Mouse (Mus musculus): Measurements from ENCODE around the gene Abhd2.

Abhd2 gene

DNA sequence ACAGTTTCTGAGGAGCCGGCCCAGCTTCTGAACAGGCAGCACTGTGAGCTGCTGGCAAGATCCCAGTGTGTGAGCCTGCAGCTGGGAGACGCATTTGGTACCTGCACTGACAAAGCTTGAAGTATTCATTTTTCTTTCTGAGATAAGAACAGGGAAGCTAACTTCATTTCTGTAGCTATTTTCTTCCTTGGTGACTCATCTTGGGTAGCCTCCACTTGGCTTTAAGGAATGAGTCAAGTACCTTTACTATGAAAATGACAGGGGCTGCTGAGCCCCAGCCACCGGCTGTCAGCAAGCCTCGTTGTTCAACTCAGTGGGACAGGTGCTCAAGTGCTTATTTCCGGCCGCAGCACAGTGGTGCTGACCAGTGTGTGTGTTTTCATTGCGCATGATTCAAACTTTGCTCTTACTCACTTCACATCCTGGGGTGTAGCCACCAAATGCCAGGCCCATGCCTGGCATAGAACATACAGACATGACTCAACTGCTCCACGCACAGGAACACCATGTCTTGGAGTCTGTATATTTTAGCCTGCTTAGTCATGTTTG is 63.4 kb downstream of the Abhd2 start:
- DNase-seq, result no peak

DNA sequence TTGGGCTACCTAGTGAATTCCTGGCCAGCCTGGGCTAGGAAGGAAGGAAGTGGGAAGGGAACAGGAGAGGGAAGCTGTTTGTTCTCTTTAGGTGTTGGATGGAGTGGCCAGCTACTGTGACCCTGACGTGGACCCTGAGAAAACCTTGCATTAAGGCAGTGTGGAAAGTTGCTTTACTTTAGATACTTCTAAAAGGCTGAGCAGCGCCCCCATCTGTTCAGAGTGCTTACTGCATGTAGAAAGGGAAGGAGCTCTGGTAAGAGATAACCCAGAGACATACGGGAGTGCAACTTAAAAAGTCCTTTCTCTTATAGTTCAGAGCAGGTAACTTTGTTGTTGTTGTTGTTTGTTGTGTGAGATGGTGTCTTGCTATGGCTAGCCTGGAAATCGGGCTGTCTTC is 72.9 kb downstream of the Abhd2 start:
- DNase-seq, result peak; percentile 80

DNA sequence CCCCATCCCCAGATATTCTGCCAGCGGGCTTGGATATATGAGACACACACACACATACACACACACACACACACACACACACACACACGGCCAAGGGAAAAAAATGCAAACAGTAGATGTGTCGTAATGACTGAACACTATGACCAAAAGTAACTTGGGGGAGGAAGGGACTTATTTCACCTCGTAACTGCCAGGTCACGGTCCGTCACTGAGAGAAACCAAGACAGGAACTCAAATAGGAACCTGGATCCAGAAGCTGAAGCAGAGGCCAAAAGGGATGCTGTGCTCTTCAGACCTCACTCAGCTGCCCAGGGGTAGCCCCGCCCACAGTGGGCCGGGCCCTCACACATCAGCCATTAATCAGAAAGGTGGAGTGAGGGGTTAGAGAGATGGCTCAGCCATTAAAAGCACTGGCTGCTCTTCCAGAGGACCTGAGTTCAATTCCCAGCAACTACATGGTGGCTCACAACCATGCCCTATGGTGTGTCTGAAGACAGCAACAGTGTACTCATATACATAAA is 73.6 kb downstream of the Abhd2 start:
- no peak for DNase-seq

DNA sequence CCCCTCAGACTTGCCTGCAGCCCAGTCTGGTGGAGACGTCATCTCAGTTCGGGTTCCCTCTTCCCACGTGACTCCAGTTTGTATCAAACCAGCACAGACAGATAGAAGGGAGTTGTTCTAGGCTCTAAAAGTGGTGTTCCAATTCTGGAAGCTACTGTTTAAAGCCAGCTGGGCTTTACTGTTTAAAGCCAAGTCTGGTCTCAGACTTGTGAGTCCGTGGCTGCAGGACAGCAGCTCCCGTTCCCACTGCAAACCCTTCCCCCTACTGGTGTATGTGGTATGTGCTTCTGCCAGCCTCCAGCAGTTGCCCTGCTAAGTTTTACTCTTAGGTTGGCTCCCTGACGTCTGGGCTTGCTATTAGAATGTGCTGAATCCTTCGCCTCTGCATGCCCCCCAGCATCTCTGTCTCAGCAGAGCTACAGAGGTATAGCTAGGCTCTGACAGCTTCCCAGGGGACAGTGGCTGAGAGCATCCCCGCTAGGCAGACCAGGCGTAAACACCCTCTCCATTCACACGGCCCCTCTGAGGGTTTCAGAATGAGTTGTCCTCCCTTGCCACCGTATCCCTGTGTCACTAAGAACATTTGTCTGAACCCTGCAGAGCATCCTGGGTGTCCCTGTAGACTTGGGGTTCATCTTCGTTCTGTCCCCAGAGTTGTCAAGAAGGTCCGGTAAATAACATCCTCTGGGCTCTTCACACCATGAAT is 74.3 kb downstream of the Abhd2 start:
- DNase-seq, result no peak

DNA sequence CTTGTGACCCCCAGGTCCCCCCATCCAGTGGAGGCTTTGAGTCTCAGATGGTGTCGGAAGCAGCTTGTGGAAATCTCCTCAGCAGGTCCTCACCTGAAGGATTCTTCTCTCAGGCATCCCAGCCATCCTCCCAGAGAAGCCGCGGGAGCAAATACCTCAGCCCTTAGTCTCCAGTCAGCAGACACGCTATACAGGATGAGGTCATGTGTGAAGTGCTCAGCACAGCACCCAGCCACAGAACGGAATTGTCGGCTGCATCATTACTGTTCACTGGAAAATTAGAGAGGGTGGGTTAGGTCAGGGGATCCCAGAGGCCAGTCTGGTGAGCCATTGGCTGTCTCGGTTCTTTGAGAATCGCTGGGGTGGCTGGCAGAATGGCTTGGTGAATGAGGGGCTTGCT is 75.8 kb downstream of the Abhd2 start:
- no peak for DNase-seq

DNA sequence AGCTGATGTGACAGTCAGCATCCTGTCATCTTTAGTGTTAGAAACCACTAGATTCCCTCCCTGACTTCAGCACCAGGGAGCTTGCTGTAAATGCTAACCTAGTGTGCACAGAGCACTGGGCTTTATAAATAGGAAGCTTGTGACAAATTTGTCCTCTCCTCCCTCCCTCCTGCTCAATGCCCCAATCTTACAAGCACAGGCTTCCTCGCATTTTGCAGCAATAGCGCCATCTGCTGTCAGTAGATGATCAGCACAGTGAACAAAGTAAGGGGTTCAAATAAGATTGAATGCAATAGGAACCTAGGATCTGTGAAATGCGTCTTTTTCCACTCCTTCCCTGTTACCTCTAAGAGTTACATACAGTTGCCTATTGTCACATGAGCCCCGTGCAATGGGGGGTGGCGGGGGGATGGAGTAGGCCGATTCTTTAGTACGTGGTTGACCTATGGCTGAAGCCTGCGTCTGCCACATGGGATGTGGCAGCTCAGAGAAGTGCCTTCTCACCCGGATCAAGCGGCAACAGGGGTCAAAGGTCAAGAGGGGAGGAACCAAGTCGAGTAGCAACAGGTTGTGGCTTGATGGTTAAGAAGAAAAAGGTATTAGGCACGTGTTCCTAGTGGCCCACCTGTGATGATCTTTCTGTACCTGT is 76.9 kb downstream of the Abhd2 start:
- peak; percentile 82 for DNase-seq

DNA sequence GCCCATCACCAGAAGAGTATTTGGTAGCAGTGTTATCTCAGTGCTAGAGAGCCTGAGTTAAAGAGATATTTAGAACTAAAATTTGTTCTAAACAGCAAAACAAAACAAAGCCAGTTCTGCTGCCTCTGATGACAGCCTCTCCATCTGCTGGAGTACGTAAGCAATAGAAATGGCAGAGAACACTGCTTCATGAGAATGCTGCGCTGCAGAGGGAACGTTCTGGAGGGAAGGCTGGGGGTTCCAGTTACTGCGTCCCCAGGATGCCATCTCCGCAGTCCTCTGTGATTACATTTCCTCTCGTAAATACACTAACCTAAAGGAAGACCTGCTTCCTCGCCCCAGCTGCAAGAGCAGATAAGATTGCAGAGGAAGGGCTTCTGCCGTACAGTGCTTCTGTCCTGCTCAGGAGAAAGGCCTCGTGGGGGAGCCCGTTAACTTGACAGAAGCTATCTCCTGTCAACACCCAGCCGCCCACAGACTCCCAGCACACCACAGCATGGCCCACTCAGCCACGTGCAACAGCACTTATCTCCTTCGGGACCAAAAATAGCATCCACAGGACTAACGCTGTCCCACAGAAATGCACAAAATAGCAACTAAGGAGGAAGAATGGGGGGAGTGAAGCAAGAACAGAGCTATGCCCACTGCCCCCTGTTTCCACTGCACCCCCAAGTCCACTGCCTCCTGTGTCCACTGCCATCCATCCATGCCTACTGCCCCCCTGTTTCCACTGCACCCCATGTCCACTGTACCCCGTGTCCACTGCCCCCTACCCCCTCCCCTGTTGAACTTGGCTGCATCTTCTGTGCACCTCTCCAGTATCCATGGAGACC is 85.6 kb downstream of the Abhd2 start:
- peak; percentile 41 for DNase-seq

DNA sequence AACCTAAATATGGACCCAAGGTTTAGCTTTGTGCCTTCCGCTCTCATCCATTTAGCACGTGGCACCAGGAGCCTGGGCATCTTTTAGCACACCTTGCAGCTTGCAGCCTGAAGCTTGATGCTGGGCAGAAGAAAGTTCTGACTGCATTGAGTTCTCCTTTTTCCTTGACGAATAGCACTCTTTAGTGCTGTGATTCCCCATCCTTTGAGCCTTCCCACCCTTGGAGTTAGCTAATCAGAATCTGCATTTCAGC is 86.1 kb downstream of the Abhd2 start:
- DNase-seq, result no peak

DNA sequence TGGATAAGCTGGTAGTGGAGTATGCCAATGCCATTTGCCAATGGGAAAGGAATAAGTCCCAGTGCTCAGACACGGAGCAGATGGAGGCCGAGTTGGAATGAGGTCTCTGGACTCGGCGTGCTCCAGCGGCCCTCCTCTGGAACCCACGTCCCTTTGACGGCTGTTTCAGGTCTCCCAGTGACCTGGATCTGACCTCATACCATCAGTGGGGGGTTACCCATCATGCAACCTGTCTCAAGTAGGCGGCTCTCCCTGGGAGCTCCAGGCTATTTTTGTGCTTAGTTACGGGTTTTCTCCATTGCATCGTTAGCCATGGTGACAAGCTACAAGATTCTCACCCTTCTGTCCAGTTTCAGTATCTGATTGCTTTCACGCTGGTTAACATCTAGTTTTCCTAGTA is 87.1 kb downstream of the Abhd2 start:
- no peak for DNase-seq

DNA sequence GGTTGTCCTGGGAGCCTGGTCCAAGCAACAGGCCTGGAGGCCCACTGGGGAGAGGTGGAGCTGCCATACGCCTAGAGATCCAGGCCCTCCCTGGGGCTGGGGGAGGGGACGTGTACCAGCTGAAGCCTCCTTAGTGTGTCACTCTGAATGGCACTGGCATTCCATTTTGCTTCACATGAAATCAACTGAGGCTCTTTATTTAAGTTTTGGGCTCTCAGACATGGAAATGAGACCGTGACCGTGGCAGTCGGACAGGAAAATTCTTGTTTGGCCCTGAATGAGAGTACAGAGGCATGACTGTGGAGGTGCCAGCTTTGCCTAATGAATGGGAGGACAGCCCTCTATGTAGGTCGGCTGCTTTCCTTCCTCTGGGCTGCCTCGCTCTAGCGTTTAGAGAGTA is 89.2 kb downstream of the Abhd2 start:
- DNase-seq, result no peak

DNA sequence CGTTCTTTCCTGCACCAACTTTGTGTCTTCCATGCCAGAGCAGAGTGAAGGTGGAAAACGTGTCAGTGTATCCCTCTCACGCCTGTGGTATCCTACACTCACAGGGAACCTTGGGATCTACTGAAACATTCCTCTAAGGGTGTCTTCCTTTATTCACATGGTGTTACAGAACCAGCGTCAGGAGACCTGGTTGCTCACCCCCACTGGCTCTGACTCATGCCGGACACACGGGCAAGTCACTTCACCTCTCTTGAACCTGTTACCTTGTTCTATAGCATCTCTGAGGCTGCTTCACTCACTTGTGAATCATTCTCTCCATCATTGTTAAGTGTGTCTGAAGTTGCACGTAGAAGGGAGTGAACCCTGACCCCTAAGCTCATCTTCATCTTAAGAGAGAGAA is 89.8 kb downstream of the Abhd2 start:
- DNase-seq, result no peak

DNA sequence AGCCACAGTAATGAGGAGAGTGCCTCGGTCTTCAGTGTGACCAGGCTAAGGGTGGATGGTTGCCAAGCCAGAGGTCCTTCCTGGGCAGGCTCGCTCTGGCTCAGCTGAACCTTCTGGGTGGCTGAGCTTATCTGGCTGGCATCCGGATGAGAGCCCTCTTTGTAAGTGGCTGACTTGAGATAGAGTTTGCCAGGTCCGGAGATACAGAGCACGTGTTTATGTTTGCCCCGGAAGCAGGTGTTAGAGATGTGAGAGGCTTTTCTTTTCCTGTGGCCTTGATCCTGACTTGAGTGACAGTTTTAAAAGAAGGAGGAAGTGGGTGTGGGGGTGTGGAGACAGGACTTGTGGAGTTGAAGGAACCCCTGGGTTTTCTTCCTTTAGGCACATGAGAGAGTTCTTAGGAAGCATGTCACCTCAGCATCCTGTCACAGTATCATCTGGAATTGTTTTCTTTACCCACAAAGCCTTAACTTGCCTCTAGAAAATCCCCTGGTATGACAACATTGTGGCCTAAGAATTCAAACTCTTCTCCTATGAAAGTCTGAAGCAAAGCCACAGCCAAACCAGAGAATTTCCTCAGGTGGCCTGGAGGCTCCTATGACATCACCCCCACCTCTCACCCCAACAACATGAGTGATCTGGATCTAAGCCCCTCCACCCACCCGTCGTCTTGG is 90.5 kb downstream of the Abhd2 start:
- peak; percentile 77 for DNase-seq

DNA sequence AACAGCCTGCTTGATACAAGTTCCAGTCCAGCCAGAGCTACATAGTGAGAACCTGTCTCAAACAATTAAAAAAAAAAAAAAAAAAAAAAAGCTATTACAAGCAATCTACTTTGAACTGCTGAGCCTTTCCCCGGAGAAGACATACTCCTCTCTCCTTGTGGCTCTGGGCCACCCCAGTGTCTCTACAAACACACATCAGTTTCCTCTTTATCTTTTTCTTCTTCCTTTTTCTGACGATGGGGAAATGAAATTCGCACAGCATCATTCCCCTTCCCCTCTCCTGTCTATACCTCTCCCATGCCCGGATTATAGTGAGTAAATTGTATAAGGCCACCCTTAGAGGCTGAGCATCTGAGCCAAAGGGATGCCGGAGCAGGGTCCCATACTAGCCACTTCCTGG is 95.7 kb downstream of the Abhd2 start:
- DNase-seq, result no peak

DNA sequence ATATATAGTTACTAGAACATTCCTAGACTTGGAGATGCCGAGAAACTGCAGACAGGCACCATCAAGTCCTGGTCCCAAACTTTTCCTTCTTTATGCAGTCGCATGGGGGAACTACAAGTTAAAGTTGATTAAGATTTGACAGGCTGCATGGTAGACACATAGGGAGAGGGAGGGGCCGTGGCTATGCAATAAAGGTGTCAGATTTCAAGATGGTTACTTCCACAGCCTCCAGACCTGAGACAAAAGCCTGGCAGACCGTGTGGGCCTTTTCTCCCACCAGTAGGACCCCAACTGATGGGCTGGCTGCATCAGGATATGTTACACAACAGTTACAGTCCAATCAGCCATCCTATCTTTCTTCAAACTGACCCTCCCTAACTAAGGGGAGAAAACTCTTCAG is 96.4 kb downstream of the Abhd2 start:
- no peak for DNase-seq

DNA sequence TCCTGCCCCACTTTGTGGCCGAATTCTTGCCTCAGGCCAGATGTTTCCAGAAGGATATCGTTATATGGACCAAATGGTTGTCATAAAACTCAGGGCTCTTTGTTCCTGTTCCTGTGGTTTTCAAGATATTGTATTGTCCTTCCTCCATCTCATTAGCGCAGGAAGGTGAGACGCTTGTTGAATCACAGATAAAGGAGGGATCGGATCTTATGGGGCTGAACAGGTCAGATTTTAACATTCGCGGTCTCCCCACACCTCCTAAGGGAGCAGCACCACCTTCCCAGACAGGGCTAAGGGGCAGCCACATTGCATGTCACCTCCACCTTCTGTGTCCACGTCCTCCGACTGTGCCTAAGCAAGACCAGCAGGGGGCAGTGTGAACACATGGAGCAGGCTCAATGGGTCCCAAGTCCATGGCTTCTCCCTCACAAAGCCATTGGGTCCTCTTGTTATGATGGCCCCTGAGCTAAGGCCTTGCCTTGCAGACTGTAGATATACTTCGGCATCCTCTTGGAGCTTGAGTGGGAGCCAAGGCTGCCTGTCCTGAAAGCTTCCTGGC is 98.4 kb downstream of the Abhd2 start:
- DNase-seq, result peak; percentile 86

DNA sequence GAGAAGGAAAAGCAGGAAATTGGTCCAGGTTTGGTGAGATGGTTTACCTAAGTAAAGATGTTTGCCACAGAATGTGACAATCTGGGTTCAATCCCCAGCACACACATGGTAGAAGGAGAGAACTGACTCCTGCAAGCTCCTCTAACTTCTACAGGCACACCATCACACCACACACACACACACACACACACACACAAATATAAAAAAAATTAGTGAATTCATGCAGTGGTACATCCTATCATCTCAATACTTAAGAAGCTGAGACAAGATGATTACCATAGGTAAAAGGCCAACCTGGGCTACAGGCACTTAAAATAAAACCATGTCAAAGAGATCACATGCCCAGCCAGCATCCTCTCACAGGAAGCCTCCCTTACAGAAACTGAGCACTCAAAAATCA is 101.0 kb downstream of the Abhd2 start:
- no peak for DNase-seq

DNA sequence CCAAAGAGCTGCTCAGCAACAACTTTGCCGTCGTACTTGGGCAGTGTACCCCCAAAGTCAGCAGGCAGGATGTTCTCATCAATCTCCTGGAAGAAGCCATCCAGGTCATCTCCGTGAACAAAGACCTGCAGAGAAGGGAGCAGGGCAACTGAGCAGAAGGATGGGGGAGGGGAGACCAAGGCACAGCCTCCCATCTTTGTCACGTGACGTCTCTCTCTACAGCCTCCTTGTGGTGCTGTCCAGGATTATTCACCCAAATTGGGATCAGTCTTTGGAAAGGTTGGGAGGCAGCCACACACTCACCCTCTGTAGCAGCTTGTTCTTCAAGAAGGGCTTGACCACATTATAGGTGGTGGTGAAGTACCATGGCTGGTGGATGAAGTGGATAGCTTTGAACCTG is 102.6 kb downstream of the Abhd2 start:
- no peak for DNase-seq

DNA sequence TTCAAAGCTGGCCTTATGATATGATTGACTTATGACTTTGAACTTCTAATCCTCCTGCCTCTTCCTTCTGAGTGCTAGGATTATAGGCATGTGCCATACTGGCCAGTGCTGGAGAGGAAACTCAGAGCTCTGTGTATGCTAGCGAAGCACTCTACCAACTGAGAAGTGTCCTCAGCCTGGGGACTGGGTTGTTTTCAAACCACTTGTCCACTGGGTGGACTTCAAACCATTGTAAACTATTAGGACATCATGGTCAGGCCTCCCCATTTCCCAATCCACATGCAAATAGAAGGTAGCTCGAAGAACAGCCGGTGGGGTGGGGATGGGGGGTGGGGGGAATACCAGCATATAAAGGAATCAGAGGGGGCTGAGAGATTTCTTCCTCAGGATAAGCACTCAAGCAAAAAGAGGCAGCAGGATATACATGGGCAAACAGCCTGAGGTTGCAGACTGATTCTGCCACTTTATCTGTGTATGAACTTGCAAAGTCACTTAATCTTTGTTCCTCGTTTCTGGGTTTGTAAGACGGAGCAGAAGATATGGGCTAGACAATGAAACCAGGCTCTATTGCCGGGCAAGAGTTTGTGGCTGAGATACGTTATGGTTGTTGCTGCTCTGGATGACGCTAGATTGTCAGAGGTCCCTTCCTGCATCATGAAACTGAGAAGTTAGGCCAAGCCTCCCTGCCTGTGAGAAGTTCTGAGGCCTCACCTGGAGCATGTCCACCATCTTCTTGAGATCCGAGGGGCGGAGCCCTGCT is 103.7 kb downstream of the Abhd2 start:
- DNase-seq, result peak; percentile 41

DNA sequence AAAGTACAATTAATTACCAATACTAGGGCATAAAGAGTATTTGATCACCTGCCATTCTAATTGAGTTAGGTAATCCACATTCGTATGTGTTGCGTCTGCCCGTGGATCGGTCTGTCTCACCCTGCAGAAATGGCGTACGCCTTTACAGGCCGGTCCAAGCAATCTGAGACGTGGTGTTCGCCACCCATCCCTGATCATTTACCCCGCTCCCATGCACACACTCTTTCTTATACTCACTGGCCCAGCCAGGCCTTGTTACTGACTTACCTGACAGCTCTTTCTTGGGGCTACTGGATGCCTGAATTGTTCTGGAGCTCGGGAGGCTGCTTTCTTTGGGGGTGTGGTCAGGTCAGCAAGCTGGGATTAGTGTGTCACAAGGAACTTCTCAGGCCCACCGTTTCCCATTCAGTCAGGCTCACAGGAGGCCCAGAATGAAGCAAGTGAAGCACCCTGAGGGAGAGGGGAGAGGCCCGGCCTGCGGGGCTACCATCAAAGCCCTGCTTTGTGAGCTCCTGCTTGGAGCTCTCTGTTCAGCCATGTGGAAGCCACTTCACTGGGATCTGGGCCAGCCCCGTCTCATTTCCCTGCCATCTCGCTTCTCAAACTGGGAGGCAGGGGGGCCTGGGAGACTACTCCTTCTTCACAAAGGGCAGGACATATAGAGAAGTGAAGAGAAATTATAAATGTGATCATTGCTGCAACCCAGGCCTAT is 113.6 kb downstream of the Abhd2 start, which contains the start of gene Rlbp1:
Gene Rlbp1, minus strand, starts transcription at position 627 of the 712 bp plus-strand sequence.
- no peak for DNase-seq

DNA sequence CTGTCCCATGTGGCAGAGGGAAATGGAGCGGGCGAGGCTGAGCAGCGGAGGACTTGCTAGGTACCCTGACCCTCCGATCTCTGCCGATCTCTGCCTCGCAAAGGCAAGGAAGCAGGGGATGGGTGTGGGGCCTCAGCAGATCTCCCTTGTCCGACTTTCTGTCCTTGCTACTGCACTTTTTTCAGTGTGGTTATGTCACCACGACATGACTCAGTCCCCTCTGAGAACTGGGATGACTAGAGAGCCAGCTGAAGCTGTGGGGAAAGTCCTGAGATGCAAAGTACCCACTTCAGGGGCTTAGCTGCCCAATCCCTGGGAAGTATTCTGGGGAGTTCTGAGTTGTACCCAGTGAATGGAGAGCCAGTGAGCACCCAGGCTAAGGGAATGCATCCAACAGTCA is 114.1 kb downstream of the Abhd2 start:
- DNase-seq, result no peak

DNA sequence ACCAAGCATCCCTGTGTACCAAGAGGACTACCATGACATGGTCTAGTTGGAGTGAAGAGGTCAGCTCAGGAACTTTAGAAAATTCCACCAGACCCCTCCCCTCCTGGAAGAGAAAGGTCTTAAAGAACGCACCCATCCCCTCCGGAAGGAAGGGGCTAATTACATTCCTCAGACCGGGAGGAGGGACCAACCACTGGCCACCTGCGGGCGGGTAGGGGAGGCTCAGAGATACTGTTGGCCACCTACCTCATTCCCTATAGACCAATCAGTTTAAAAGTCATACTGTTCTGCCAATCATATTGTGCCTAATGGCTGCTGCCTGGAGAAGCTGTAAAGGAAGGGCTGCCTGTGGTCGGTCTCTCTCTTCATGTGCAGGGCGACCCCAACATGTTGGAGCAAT is 115.0 kb downstream of the Abhd2 start:
- DNase-seq, result no peak
